Mouse (Mus musculus) cerebellum, postnatal 36 days (tissue): ENCODE measurements at regions not wholly inside any gene's neighbourhood (a gene's known extent, or its start where the extent isn't known, plus 50 kb on each side); places are given as distances from the start of the nearest gene placed in this dataset.
"Not testable (repeated sequence)": the region's sequence is repeated elsewhere in the genome, so short reads cannot be mapped to it uniquely, and the experiment has no call there.

Experiments used
- DNase-seq, 2 experiments: peaks; one replicate each; pipeline ENCODE4 v3.0.0; 2021 to 2022; ENCODE audit warnings: mixed read lengths in 2 of 2

DNA sequence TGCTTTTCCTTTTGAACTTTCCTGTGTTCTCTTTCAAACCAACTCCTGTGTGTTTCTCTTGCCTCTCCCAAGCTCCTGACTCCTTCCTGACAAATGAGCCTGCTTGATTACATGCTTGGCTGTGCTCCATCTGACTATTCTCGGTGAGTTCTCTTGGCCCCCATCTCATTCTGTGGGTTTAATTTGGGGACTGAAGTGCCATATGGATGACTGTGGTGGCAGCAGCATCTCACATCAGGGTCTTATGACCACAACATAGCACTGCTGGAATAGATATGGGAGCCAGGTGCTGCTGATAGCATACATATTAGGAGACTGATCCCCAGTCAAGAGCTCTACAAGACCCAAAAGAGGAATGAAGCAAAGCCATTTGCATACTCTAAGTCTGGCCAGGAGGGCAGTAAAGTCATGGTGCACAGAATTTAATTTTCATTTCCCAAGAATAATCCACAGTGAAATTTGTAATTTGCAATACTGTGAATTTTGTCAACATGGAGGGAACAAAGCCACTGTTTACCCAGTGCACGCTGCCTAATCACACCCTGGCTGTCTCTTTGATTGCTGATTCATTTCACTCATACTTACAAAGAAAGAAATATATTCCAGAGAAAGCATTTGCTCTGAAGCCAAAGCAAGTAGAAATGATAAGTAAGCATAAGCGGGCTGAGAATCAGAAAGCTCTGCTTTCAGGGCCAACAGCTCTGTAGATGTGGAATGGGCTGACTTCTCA, 1478.4 kb upstream of the Gm7489 start:
- no peak for DNase-seq

- peak; percentile 78 to 81 for DNase-seq
These were observed 1471.6 kb upstream of the Gm7489 start for GRCm38 (mm10) chr15:52412869-52413771.

- DNase-seq = no peak
These were observed 1458.7 kb upstream of the Gm7489 start for GRCm38 (mm10) chr15:52425976-52426375.

DNA sequence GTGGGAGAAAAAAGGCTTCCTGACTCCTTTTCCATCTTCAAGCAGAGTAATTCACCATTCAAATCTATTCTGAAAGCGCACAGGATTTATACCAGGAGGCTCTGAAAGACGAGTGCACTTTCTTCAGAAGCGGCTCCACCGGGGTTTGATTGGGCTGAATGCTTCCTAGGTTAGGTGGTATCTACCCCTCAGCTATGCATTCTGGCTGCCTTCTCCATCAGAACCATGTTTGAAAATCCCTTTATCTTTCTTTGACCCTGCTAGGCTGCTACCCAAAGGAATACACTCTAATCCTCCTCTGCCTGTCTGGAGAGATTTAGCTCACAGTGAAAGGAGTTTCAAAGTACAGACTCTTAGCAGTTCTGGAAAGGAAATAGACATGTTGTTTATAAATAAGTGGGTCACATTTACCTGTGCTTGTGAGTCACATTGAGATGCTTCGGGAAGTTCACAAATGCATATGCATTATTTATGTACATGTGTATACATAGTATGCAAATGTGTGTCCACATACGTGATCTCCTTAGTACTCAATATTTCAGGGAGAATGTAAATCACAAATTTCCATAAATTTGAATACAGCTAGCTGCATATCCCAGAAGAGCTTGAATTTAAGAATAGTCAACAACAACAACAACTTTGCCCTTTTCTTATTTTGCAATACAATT, 1454.1 kb upstream of the Gm7489 start:
- DNase-seq = no peak

DNA sequence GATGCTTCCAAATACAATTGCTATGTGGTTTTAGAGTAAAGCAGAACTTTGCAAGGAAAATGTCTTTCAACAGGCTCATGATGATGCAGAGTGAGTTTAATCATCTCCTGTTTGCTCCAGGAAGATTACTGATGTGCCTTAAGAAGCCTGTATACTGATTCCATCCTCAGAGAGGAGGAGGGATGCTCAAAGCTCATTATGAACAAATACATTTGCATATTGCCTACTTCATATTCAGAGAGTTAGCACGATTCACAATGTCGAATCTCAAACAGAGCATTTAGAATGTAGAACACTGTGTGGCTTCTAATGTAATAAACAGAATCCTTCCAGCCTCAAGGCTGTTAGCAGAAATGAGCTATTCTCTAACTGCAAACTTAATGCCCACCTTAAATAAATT, 1451.1 kb upstream of the Gm7489 start:
- DNase-seq = no peak

- DNase-seq = no peak
These were observed 1446.3 kb upstream of the Gm7489 start for GRCm38 (mm10) chr15:52438403-52438802.

DNA sequence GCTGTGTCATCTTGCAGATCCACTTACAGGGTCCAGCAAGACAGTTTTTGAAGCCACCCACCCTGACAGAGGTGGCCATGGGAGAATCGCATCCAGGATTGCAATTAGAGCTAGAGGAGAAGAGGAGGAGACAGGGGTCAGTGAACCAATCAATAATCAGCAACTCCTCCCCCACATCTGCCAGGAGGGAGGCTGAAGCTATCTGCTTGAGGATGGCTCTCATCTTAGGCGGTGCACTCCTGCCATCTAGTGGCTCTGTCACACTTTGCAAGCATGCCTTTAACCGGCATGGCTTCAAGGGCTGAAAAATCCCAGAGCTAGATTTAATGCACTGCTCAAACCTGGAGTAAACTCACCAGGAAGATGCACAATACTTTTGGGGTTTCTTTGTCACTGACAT, 1425.9 kb upstream of the Gm7489 start:
- DNase-seq = peak; percentile 88 to 91

DNA sequence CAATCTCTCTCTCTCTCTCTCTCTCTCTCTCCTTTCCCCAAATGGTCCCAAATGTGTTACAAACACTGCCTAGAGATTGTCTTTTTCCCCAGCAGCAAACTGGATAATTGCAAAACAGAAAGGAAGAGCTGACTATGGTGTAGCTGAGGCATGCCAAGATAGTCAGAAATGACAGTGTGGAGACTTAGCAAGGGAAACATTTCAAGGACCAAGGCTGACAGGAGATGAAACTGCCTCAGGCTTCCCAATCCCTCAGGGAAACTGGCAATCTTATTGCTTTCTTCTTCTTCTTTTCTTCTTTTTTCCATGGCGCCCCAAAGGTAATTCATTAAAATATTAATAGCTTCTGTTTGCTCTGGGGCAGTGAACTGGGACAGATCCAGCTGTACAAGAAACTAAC, 1425.4 kb upstream of the Gm7489 start:
- no peak for DNase-seq

DNA sequence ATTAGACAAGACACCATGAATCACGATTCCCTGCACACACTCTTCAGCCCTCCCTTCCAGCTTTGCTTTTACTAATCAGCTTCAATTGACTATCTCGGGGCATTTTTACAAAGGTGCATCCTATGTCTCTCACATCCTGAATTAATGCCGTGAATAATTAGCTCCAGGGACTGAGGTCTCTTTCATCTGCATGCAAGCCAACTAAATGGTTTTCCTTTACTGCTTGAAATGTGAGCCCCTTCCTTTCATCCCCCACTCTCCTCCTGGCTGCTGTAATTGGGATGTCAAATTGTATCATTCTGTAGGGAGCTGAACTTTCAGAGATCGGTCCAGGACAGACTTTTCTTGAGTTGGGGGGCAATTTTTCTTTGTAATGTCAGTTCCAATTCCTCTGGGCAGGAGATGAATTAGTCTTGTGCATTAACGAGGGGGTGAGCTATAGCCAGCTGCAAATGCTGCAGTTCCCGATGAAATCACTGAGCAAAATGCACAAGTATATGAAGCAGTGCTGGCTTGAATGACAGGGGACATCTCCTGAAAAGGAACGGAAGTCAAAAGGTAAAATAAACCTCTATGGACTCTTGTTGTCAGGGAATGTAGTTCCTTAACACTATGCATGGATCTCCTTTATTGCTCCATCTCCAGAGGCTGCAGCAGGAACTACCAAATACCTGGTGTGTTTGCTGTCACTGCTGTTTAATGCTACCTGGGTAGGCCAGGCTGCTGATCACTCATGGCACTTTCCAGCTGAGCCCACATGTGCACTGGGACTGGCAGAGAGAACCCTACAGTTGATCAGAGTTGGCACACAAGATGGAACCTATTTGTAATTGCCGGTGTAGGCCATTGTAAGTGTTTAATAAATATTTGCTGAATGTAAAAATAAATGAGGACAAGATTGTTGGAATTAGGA, 1420.2 kb upstream of the Gm7489 start:
- DNase-seq = no peak

DNA sequence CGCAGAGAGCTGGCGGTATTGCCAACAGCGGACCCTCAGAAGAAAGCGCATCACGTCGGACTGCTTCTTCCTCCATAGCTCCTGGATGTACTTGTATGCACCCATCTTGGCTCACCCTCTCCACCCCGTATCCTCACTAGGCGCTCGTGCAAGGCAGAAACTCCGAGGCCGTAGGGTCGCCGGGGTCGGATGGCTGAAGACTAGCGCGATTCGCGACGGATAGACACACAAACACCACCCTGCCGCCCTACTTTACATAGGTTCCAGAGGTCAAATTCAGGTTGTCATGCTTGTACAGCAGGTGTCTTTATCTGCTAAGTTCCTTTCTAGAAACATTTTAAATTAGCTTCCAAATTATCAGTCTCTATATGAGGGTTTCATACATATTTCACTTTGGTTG, 1406.6 kb upstream of the Gm7489 start:
- not testable (repeated sequence) for DNase-seq

DNA sequence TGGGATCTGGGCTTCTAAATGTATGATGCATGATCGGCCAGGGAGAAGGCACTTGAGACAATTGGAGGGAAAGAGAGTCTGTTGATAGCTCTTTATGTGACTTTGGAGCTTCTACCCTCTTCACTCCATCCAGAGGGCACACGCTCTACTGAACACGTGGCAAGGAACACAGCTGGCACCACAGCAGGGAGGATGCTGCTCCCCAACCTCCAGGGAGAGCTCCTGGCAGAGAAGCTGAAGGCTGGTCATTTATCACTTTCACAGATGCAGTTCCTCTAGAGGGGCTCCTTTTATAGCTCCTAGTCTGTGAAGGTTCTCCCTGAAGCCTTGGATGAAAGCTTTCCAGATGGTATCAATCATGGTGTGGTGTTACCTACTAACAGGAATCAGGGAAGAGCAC, 1403.9 kb upstream of the Gm7489 start:
- DNase-seq = no peak

GRCm38 (mm10) chr15:52483598-52484165, 1401.0 kb upstream of the Gm7489 start:
- no peak for DNase-seq

DNA sequence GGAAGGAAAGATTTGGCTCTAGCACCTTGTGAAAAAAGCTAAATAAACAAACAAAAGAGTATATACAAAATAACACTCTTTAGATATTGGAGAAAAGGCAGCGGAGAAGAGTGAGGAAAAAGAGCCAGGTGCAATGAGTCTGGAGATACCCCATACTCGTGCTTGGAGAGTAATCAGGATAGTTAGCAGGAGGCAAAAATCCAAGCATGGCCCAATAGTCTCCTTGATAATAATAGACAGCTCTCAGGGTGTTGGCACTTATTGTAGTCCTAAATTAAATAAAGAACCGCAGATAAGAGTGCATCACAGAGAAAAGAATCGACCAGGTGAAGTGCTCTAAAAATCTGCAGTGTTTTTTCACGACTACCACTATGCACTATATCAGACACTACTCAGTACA, 1400.4 kb upstream of the Gm7489 start:
- DNase-seq = no peak

- no peak for DNase-seq
These were observed 1379.4 kb upstream of the Gm7489 start for GRCm38 (mm10) chr15:52505278-52505831.

DNA sequence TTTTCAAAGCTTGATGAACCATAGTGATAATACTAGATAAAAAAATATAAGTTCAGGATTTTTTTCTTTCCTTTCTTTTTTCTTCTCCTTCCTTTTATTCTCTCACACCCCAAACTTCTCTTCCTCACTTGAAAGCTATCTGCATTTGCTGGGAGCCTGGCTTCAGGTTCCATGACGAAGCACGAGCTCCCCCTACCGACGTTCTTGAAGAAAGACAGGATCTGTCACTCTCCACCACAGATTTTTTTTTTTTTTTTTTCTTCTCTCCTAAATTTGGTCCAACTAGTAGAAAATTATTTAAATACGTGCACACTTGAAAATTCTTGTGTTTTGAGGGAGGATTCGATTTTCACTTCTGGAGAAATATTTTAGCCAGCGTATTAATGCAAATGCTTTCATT, 1377.8 kb upstream of the Gm7489 start:
- peak; percentile 58 to 64 for DNase-seq

DNA sequence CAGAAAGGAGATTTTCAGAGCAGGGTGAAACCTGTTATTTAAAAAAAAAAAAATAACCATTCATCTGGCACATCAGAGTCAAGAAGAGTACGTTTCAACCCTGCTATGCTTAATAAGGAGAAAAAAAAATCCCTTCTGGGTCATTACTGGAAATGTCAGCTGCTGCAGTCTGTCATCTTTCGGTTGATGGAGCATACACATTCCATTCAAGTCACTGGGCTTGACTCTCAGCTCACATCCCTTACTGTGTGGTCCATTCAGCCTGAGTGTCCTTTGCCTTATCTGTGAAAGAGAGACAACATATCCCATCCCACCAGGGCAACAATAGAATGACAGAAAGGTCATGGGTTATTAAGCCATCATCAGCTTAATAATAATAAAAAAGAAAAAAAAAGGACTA, 1376.1 kb upstream of the Gm7489 start:
- no peak for DNase-seq

- DNase-seq = no peak
These were observed 1374.6 kb upstream of the Gm7489 start for GRCm38 (mm10) chr15:52510137-52510536.

GRCm38 (mm10) chr15:52536594-52536993, 1348.1 kb upstream of the Gm7489 start:
- DNase-seq = no peak

DNA sequence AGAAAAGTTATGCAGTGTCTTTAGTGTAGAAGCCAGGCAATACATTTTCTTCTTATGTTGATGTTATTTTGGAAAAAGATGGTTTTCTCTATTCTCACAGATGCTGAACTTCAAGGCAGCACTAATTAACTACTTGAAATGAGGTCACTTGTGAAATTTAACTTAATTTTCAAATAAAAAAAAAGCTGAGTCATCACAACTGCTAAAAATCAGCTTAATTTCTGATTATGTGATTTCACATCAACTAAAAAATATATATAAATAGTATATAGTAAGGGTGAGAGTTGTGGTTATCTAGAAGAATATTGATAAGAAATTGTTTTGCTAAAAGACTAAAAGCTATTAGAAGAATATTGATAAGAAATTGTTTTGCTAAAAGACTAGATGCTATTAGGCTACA, 1326.0 kb upstream of the Gm7489 start:
- no peak for DNase-seq

- DNase-seq = no peak
These were observed 1320.6 kb upstream of the Gm7489 start for GRCm38 (mm10) chr15:52564078-52564477.

DNA sequence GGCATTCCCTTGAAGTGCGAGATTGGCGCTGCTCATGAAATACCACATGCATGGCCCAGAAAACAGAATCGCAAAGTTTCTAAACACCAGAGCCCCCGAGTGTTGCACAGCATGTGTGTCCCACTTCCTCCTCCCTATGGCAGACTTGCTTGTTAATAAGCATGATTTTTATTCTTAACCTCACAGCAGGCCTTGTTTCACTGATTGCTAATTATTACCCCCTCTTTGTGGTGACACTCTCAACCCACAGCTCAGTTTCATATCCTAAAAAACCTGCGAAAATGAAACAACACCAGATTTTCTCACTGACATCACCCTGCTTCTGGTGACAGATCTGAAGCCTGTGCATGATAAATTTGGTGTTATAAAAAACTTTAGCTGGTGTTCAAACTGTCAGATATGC, 1319.3 kb upstream of the Gm7489 start:
- DNase-seq = no peak

DNA sequence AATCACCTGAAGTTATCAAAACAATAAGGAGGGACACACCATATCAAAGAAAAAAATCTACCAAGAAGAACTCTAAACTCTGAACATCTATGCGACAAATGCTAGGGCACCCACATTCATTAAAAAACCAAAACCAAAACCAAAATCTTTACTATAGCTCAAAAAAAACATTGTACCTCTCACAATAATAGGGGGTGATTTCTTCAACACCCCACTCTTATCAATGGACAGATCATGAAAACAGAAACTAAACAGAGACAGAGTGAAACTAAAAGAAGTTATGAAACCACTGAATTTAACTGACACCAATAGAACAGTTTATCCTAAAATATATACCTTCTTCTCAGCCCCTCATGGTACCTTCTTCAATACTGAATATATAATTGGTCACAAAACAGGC, 1314.5 kb upstream of the Gm7489 start:
- no peak for DNase-seq
